Mouse (Mus musculus): ENCODE results near the gene Ighmbp2. TPM values are rescaled to one million over a fixed set of nuclear protein-coding genes. Genes with fewer than 3 reads are reported as not detected.

Ighmbp2 gene
- polyA plus RNA-seq, 1 experiment from 2014 or later, result 13.1 TPM

DNA sequence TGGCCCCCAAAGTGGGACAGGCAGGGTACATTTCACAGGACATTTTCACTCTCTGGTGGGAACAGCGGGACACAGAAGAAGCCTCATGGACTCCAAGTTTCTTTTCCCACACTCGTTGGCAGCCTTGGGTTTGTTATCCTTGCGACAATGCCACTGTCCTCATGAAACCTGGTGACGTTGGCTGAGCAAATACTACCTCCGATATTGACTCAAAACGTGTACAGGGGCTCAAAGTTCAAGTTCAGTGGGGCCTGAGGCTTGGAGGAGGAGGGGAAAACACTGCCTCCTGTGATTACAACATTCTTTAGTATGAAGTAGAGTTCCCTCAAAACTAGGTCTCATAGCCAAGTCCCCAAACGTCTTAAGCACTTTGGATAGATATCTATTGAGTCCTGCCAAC is 37.3 kb upstream of the Ighmbp2 start:
- Histone ChIP-seq H3K9me3 (no peaks in the 10 kb centered on the region), H3K36me3 (no peaks in the 10 kb centered on the region), H3K27me3 (peaks cover 28% of the 10 kb centered on the region), H3K4me2 (replicated peaks) (no peak overlapping the region), H3K4me1 (peaks cover 30% of the 10 kb centered on the region), H3K9ac (no peak overlapping the region), H3K27ac (no peak overlapping the region), H3K4me3 (no peak overlapping the region)
- ATAC-seq (ENCODE audit: low FRiP score, low read depth), result no peak
- 72% methylated on average over 7 of the region's 7 CpGs for WGBS

DNA sequence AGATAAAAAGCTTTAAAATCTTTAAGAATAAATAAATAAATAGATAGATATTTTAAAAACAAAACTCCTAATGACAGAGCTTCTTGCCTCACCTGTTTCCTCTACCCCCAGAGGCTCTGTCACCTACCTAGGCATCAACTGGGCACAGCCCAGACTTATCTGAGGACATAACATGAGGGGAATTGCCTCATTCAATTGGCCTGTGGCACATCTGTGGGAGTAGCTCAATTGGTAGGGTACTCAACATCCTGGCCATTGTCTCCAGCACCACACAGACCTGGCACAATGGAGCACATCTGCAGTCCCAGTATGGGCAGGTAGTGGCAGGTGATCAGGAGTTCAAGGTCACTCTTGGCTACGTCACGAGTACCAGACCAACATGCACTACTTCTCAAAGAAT is 36.5 kb upstream of the Ighmbp2 start:
- no peak overlapping the region for H3K9ac ChIP-seq
- H3K27ac ChIP-seq, result no peak overlapping the region
- H3K4me2 ChIP-seq (replicated peaks), result no peak overlapping the region
- H3K27me3 ChIP-seq, result peaks cover 28% of the 10 kb centered on the region
- H3K4me3 ChIP-seq, result no peak overlapping the region
- H3K36me3 ChIP-seq, result no peaks in the 10 kb centered on the region
- H3K9me3 ChIP-seq, result no peaks in the 10 kb centered on the region
- ATAC-seq (ENCODE audit: low FRiP score, low read depth), result no peak
- peaks cover 23% of the 10 kb centered on the region for H3K4me1 ChIP-seq
- WGBS, result 81% methylated on average over 2 of the region's 2 CpGs

DNA sequence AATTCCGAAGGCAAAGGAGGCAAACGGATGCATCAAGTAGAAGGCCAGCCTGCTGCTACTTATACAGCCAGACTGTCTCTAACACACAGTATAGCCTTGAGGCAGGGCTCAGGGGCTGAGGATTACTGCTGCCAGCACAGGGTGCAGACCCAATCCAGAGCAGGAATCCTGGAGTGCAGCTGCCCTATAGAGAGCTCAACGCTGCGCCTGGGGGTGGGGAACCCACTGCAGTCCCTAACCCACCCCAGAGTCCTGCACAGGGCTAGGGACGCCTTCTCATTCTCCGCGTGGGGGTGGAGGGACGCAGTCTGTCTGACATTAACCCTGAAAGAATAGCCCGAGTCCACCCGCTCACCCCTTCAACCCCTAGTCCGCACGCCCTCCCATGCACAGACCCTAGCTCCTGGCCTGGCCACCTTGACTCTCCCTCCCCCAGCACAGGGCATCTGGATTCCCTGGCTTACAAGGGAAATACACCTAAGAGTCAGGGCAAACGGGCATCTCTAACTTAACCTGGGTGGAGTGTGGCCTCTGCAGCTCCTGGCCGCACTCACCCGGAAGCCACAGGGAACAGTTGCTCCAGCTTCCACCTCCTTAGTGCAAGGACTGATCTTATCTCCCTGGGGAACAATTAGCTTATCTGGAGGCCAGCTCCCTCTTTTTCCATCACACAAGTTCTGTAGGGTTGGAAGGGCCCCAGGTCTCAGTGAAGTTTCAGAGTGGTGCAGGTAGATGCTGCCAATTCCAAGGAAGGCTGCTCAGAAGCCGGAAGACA is 24.5 kb upstream of the Ighmbp2 start:
- ATAC-seq (ENCODE audit: low FRiP score, low read depth), result no peak
- H3K9ac ChIP-seq, result peak overlapping the region; percentile 4; the same call in 1 of the 2 replicates
- H3K4me1 ChIP-seq, result no peaks in the 10 kb centered on the region
- H3K4me2 ChIP-seq (replicated peaks), result no peak overlapping the region
- H3K27me3 ChIP-seq, result no peaks in the 10 kb centered on the region
- no peak overlapping the region for H3K4me3 ChIP-seq
- H3K36me3 ChIP-seq, result no peaks in the 10 kb centered on the region
- WGBS, result 57% methylated on average over 16 of the region's 16 CpGs
- no peak overlapping the region for H3K27ac ChIP-seq
- no peaks in the 10 kb centered on the region for H3K9me3 ChIP-seq

DNA sequence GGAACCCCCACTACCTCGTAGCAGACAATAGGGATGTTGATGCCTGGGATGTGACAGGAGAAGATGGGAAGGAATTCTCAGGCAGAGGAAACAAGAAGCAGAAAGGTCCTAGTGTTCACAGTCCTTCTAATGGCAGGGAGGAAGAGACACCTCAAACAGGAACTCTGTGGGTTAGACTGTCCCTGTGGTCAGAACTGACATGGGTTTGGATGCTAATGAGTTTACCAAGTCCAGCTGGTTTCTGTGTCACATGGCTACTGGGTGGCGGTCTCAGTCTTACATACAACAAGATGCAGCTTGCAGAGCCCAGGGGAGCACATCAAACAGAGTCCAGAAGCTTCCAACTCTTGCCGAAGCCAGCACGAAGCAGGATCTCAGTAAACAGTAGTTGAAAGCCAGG is 21.2 kb upstream of the Ighmbp2 start:
- Histone ChIP-seq H3K27ac (no peak overlapping the region), H3K9me3 (no peaks in the 10 kb centered on the region), H3K27me3 (no peaks in the 10 kb centered on the region), H3K4me1 (no peaks in the 10 kb centered on the region), H3K9ac (no peak overlapping the region), H3K4me3 (no peak overlapping the region), H3K4me2 (replicated peaks) (no peak overlapping the region), H3K36me3 (no peaks in the 10 kb centered on the region)
- ATAC-seq (ENCODE audit: low FRiP score, low read depth), result no peak
- 60% methylated on average over 4 of the region's 4 CpGs for WGBS

DNA sequence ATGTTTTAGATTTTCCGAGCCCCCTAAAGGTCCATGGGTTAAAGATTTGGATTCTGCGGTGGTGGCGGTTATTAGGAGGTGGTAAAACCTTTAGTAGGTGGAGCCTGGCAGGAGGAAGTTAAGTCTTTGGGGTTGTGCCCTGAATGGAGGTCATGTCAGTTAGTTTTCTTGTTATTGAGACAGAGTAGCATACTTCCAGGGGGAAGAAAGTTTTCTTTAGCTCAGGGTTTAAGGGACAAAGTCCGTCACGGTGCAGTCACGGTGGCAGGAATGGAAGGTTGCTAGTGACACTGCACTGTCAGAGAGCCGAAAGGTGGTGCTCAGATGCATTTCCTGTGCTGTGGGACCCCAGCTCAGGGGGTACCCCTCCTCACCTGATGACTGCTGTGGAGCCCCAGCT is 15.0 kb upstream of the Ighmbp2 start:
- Histone ChIP-seq H3K4me1 (no peaks in the 10 kb centered on the region), H3K36me3 (peaks cover 11% of the 10 kb centered on the region), H3K4me3 (no peak overlapping the region), H3K9me3 (no peaks in the 10 kb centered on the region), H3K27ac (no peak overlapping the region), H3K9ac (no peak overlapping the region), H3K4me2 (replicated peaks) (no peak overlapping the region), H3K27me3 (no peaks in the 10 kb centered on the region)
- WGBS, result 76% methylated on average over 7 of the region's 7 CpGs
- ATAC-seq (ENCODE audit: low FRiP score, low read depth), result no peak

DNA sequence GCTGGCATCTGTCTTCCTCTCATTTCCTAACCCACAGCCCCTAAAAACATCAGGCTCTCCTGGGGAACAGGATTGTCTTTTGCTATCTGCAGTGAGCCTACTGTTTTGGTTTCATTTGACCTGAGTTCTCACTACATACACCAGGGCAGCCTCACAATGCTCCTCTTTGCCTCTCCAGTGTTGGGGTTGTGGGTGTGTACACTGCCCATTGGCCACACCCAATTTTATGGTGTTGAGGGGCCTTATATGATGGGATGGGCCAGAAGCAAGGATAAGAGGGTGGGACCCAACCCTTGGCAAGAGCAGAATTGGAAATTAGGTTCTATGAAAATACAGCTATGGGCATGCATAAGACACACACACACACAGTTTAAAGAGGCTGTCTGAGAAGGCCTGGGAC is 14.2 kb upstream of the Ighmbp2 start:
- Histone ChIP-seq H3K9ac (no peak overlapping the region), H3K9me3 (no peaks in the 10 kb centered on the region), H3K4me2 (replicated peaks) (no peak overlapping the region), H3K27ac (no peak overlapping the region), H3K27me3 (no peaks in the 10 kb centered on the region), H3K36me3 (peaks cover 16% of the 10 kb centered on the region), H3K4me3 (no peak overlapping the region), H3K4me1 (no peaks in the 10 kb centered on the region)
- ATAC-seq (ENCODE audit: low FRiP score, low read depth), result no peak

DNA sequence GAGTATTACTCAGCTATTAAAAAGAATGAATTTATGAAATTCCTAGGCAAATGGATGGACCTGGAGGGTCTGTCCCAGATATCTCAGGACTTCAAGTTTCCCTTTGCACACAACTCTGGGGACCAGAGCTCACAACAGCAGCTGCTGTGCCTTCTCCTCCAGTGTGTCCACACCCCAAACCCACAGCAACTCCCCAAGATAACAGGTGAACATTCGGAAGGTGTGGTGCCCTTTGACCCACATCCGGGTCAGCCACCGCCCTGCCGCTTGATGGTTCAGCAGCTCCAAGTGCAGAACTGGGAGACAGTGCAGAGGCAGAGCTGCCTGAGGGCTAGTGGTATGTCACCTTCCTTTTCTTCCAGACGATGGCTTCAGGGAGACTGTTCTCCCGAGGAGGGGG is 12.4 kb upstream of the Ighmbp2 start:
- Histone ChIP-seq H3K9ac (no peak overlapping the region), H3K4me3 (no peak overlapping the region), H3K36me3 (peaks cover 30% of the 10 kb centered on the region), H3K27me3 (no peaks in the 10 kb centered on the region), H3K4me1 (no peaks in the 10 kb centered on the region), H3K9me3 (no peaks in the 10 kb centered on the region), H3K4me2 (replicated peaks) (no peak overlapping the region), H3K27ac (no peak overlapping the region)
- 91% methylated on average over 6 of the region's 6 CpGs for WGBS
- no peak for ATAC-seq (ENCODE audit: low FRiP score, low read depth)

DNA sequence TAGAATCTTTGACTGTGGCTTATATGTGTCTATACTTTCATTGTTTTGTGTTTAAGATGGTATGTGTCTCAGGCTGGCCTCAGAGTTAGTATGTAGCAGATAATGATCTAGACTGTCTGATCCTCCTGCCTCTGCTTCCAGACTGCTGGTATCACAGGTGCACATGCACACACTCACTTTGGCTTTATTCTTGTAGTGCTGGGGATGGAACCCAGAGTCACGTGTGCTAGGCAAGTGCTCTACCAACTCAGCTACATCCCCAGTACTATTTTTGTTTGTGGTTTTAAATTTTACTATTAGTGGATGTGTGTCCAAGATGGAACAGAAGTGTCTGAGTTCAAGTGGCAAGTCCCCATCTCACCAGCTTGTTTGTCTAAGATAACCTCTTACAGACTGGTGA is 10.2 kb upstream of the Ighmbp2 start:
- no peak overlapping the region for H3K27ac ChIP-seq
- H3K27me3 ChIP-seq, result no peaks in the 10 kb centered on the region
- H3K4me2 ChIP-seq (replicated peaks), result no peak overlapping the region
- 87% methylated on average over 1 of the region's 1 CpGs for WGBS
- H3K9ac ChIP-seq, result no peak overlapping the region
- H3K4me3 ChIP-seq, result no peak overlapping the region
- ATAC-seq (ENCODE audit: low FRiP score, low read depth), result no peak
- H3K4me1 ChIP-seq, result no peaks in the 10 kb centered on the region
- no peaks in the 10 kb centered on the region for H3K9me3 ChIP-seq
- peaks cover 52% of the 10 kb centered on the region for H3K36me3 ChIP-seq

DNA sequence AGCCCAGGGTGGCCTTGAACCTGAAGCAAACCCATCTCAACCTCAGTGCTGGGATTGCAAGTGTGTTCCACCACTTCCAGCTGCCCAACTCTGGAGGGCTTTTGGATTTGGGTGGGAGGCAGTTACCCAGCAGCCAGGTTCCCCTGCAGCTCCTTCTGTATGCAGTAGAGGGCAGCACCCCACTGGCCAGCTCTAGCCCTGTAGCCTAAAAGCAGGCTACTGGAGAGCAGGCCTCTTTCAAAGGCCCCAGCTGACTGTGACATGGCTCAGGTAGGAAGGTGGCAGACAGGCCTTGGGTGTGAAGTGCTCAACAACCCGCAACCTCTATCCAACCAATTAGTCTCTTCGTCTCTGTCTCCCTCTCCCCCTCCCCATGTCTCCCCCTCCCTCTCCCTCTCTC is 9.2 kb upstream of the Ighmbp2 start:
- no peaks in the 10 kb centered on the region for H3K27me3 ChIP-seq
- H3K9ac ChIP-seq, result no peak overlapping the region
- no peaks in the 10 kb centered on the region for H3K9me3 ChIP-seq
- WGBS, result 39% methylated on average over 2 of the region's 2 CpGs
- no peak overlapping the region for H3K27ac ChIP-seq
- no peak overlapping the region for H3K4me3 ChIP-seq
- H3K36me3 ChIP-seq, result peaks cover 60% of the 10 kb centered on the region
- ATAC-seq (ENCODE audit: low FRiP score, low read depth), result peak; percentile 44; the same call in 1 of the 2 replicates
- H3K4me1 ChIP-seq, result no peaks in the 10 kb centered on the region
- no peak overlapping the region for H3K4me2 ChIP-seq (replicated peaks)

DNA sequence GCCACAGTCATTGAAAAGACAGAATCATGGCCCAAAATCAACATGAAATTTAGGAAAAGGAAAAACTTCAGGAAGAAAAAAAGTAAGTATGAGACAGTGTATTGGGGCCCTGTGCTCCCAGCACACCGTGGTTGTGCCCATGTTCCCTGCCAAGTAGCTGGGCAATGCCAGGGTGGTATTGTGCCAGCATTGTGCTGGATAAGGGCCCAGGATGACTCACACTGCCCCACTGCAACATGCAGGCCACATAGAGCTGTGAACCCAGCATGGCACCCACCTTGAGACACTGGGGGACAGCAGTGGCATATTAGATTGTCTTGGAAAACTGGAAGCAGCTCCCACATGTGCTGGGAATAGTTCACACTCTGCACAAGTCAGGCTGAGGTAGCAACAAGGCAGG is 6.2 kb upstream of the Ighmbp2 start:
- no peak for ATAC-seq (ENCODE audit: low FRiP score, low read depth)
- Histone ChIP-seq H3K9me3 (no peaks in the 10 kb centered on the region), H3K36me3 (peaks cover 79% of the 10 kb centered on the region), H3K4me1 (peaks cover 1% of the 10 kb centered on the region; the same call in 1 of the 2 replicates), H3K9ac (no peak overlapping the region), H3K27ac (no peak overlapping the region), H3K27me3 (no peaks in the 10 kb centered on the region), H3K4me2 (replicated peaks) (no peak overlapping the region), H3K4me3 (no peak overlapping the region)
- 90% methylated on average over 1 of the region's 1 CpGs for WGBS

DNA sequence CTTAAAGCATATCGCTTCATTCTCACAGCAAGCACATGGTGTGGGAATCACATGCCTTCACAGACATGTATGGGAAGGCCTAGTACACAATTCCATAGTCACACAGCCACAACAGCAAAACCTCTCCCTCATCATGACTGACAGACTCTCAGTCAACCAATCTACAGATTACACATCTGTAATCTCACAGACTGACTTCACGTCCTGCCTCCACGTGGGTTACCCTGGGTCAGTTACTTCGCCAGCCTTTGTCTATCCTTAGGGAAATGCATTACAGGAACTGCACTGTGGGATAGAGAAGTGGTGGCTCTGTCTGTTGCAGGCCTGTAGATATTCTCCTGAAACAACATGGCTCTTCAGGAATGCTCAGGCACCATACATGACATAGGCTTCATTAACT is 931 bp downstream of the Ighmbp2 start:
- Histone ChIP-seq H3K4me3 (peak overlapping the region; percentile 87), H3K4me1 (peaks cover 21% of the 10 kb centered on the region), H3K9ac (peak overlapping the region; percentile 89), H3K27ac (no peak overlapping the region), H3K9me3 (no peaks in the 10 kb centered on the region), H3K4me2 (replicated peaks) (peak overlapping the region; percentile 81), H3K36me3 (peaks cover 63% of the 10 kb centered on the region), H3K27me3 (no peaks in the 10 kb centered on the region)
- WGBS, result 70% methylated on average over 4 of the region's 4 CpGs
- ATAC-seq (ENCODE audit: low FRiP score, low read depth), result no peak

DNA sequence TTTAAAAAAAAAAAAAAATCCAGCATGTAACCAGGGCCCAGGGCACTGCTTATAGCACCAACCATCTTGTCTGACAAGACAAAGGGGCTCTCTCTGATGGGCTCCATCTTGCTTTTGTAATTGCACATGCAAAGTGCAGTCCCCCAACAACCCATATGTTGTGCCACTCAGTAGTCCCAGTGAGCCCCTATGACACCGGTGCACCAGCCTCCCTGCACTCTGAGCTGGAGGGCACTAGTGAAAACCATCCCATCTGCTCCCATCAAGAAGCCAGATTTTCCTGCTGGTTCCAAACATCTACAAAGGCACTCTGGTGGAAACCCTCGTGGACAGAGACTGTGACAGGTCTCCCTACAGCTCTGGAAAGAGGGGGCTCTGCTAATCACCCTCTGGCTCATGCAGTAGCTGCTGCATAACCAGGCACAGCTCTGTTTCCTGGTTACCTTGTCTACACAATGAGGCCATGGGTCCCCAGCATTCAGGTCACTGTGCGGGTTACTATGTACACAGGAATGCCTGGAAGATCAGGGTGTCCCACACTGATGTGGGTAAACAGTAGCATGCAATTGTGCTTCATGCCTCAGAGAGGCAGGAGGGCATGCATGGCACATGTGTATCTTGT is 7.0 kb downstream of the Ighmbp2 start:
- no peak overlapping the region for H3K27ac ChIP-seq
- no peak overlapping the region for H3K4me3 ChIP-seq
- H3K9ac ChIP-seq, result no peak overlapping the region
- H3K4me2 ChIP-seq (replicated peaks), result no peak overlapping the region
- no peaks in the 10 kb centered on the region for H3K27me3 ChIP-seq
- H3K4me1 ChIP-seq, result no peaks in the 10 kb centered on the region
- H3K36me3 ChIP-seq, result peaks cover 97% of the 10 kb centered on the region
- 88% methylated on average over 3 of the region's 3 CpGs for WGBS
- no peak for ATAC-seq (ENCODE audit: low FRiP score, low read depth)
- H3K9me3 ChIP-seq, result no peaks in the 10 kb centered on the region

DNA sequence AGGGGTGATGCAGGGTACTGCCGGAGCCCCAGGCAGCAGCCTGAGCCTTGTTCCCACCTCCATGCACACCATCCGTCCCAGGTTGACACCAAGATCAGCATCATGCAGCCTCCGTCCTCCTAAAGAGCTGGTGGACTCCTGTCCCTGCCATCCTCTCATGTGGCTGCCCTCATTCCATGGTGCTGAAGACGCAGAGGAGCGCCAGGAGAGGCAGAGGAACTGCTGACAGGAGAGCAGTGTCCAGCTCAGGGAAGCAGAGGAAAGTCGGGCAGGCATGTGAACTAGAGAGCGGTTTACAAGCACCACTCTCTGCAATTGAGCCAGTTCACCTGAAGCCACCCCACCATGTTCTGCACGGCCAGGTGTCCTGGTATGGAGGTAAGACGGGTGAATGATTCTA is 9.5 kb downstream of the Ighmbp2 start:
- H3K27me3 ChIP-seq, result no peaks in the 10 kb centered on the region
- H3K4me2 ChIP-seq (replicated peaks), result no peak overlapping the region
- H3K36me3 ChIP-seq, result peaks cover 99% of the 10 kb centered on the region
- H3K27ac ChIP-seq, result no peak overlapping the region
- WGBS, result 90% methylated on average over 9 of the region's 9 CpGs
- H3K4me3 ChIP-seq, result no peak overlapping the region
- no peak overlapping the region for H3K9ac ChIP-seq
- no peak for ATAC-seq (ENCODE audit: low FRiP score, low read depth)
- no peaks in the 10 kb centered on the region for H3K4me1 ChIP-seq
- H3K9me3 ChIP-seq, result no peaks in the 10 kb centered on the region
